Mouse (Mus musculus) natural killer cell, adult 2 months (primary cell): Measurements from ENCODE around the gene Thegl.
"Not testable (repeated sequence)": the region's sequence is repeated elsewhere in the genome, so short reads cannot be mapped to it uniquely, and the experiment has no call there.

ENCODE experiments used
- DNase-seq, 2 experiments: peaks; one replicate each; pipeline ENCODE4 v3.0.0; 2022; ENCODE audit warnings: low spot score in 2 of 2

Gene Thegl

DNA sequence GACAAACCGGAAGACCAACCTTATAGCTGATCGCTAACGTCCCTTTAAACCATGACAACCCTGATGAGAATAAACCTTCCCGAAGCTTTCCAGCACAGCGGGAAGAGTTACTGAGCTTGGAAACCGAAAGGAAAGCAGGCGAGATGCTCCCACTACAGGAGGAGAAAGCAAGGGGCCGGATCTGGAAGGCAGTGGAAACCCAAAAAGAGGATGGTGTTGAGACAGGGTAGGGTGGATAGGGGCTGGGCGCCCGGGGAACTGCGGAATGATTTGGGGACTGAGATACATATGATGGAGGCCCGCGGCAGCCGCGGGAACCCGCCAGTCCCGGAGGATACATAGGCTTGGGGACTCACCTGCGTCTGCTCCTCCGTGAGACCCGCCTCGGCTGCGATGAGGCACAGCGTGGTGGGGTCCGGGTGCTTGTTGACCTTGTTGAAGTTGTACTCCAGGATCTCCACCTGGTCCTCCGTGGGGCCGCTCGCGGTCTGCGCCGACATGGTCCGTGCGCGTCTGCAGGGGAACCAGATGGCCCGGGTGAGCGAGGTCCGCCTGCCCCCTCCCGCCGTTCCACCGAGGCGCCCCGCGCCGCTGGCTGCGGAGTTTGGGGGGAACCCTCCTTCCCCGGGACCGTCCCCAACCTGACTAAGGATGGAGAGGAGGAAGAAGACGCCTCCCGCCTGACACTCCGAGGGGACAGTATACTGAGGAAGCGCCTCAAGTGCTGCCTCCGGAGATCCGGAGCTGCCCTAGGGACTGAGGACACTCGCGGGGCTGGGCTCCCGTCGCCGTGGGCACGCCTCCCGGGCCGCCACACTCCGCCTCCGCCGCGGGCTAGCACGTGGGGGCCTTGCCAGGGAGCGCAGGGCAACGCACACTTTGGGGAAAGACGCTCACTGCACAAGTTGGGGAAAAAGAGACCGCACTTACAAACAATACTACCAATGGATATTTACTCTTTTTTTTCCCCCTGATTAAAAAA is 79.0 kb downstream of the Thegl start:
- DNase-seq, result peak; percentile 43 to 46

- DNase-seq, result not testable (repeated sequence)
Observed at GRCm38 (mm10) chr5:77096194-77096593, 80.4 kb downstream of the Thegl start.

DNA sequence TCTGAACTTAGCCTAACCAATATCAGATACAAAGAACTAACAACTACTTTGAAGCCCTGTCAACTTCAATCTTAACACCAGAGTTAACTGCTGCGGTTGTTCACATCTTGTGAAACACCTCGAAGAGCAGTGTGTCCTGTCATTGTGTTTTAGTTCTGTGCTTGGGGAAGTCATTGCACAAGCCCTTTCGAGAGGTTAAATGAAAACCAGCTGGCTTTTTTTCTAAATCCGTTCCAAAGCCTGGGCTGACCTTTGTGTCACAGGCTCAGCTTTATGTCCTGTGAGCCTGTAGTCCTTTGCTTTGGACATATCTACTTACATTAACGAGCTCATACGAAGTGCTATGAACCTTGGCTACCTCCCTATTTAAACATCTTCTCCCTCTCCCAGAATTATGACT is 81.9 kb downstream of the Thegl start:
- DNase-seq, result no peak

GRCm38 (mm10) chr5:77098874-77099273 is 83.1 kb downstream of the Thegl start:
- DNase-seq, result no peak

GRCm38 (mm10) chr5:77099317-77099996 is 83.6 kb downstream of the Thegl start:
- no peak for DNase-seq

GRCm38 (mm10) chr5:77099997-77100380 is 84.2 kb downstream of the Thegl start:
- DNase-seq, result no peak

DNA sequence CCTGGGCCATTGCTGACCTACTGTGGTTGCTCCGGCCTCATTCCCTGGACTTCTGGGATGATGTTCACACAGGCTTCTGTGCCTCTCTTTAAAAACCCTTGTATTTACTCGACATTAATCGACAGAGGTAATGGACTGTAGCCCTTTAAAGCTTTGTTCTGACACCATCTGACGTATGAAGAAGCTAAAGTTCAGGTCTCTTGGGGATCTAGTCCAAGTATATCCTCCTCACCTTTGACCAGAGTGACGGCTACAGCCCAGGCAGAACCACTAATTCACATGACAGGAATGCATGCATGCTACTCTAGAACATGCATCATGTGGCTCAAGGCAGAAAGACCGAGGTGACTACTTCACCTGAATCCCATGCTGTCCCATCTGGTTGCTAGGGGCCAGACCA is 84.9 kb downstream of the Thegl start:
- DNase-seq, result no peak

DNA sequence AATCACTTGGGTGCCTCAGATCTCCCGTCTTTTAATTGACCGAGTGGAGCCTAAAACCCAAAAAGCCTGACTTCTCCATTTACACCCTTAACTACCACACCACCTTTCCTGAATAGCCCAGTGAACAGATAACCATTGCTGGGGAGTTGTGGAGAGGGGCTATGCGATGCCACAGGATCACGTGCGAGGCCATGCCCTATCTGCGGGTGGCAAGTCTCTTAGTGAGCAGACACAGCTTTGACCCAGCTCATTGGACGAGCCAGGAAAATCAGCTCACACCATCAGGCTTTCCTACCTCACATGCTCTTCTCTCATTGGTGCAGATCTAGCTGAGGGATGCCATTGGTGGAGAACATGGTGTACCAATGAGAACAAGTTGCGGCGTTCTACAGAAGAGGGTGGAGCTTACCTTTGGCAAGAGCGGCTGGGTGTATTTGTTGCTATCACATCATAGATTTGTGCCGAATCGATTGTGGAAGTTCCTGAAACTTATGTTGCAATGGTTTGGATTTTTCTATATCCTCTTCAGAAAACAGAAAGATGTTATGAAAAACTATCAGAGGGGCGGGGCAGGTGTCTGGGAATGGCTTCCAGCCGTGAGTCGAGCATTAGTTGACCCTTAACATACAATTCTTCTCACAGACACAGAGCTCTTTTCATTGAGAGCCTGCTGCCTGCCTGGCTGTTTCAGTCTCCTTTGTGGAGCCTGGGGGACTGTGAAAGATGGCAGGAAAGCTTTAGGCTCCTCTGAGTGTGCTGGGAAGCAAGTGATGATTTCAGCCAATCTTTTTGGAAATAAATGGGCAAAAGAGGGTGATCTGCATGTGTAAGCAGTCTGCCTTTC is 86.9 kb downstream of the Thegl start:
- DNase-seq, result no peak

GRCm38 (mm10) chr5:77107146-77107822 is 91.5 kb downstream of the Thegl start:
- no peak for DNase-seq

DNA sequence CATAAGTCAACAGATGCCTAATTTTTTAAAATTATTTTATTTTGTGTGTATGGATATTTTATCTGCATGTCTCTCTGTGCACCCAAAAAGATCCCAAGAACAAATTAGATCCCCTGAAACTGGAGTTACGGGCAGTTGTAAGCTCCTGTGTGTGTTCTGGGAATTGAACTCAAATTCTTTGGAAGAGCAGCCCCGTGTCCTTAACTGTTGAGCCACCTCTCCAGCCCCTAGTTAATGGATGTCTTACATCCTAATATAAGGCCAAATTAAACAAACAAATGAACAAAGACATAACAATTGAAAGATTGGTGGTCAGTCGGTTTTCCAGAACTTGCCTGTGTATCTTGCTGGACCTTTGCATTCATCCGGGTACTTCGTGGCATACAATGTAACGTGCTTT is 93.0 kb downstream of the Thegl start:
- DNase-seq, result no peak

GRCm38 (mm10) chr5:77109814-77110213 is 94.0 kb downstream of the Thegl start:
- DNase-seq, result no peak
